Mouse (Mus musculus) spleen, embryonic (tissue): Measurements from ENCODE around the gene Krtdap.
"Not testable (repeated sequence)": the region's sequence is repeated elsewhere in the genome, so short reads cannot be mapped to it uniquely, and the experiment has no call there.

ENCODE experiments used
- CTCF ChIA-PET: fragments of 350-600 bp; sonication (Branson Sonifier 250); formaldehyde crosslinking; loops from one replicate; lab custom pipeline; 2022; lab: Charles Lee

The Krtdap gene

DNA sequence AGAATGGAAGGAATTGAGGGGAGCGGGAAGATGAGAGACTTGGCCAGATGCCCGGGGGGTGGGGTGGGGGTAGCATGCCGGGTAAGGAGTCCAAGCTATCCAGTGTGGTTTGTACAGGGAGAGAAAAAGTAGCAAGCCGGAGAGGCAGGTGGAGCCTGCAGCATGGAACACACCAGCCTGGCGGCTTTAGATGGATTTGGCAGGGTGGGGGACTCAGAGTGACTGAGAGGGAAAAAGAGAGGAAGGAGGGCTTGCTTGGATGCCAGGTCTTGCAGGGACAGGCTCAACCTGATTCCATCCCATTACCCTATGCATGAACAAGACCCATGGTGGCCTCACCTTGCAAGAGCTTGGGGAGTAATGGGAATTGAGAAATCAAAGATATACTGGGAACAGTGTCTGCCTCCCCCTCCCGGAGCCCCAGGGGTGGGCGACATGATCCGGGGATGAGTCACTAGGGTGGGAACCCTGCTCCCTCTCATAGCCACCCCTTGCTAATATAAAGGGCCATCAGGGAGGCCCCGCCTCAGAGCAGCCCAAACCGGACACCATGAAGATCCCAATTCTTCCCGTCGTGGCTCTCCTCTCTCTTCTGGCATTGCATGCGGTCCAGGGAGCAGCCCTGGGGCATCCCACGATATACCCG lies at the start of gene Krtdap:
Gene Krtdap, plus strand, starts transcription at position 520 of the 646 bp plus-strand sequence.
- CTCF ChIA-PET: no interaction called here

DNA sequence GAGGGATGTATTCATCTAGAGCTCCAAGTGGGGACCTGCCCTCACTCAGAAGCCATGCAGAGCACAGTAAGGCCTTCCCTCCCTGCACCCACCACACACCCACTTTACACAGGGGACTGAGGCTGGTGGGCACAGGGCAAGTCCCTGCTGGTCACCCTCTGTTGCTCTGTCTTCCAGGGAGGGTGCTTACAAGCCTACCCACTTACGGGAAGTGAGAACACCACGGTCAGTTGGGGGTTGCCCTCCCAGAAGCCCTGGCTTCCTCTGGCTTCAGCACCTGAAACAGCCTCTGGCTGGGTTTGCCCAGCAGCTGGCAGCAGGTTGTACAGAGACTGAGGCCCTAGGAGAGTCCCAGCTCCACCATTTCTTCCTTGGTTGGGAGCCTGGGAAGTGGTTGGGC lies 45.1 kb upstream of the Krtdap start:
- CTCF ChIA-PET: not testable (repeated sequence)

DNA sequence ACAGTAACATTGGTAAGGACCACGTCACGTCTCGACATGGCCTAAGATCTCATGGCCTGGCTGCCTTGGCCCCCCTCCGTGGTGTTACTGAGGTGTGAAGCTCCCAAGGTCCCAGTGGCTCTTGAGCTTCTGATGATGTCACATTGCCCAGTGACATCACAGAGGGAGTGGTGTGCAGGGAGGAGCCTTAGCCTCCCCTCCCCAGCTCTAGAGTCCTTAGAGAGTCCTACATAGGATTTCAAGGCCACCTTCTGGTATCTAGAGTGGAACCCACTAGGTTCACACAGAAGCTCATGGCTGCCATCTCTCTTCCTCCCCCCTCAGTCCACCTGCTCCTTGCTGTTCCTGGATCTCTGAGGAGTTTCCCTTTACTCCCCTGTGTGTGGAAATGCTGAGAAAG lies 44.1 kb upstream of the Krtdap start, which contains the start of gene Gapdhs:
Gene Gapdhs, minus strand, starts transcription at position 65 of the 400 bp plus-strand sequence.
- CTCF ChIA-PET: not testable (repeated sequence)

DNA sequence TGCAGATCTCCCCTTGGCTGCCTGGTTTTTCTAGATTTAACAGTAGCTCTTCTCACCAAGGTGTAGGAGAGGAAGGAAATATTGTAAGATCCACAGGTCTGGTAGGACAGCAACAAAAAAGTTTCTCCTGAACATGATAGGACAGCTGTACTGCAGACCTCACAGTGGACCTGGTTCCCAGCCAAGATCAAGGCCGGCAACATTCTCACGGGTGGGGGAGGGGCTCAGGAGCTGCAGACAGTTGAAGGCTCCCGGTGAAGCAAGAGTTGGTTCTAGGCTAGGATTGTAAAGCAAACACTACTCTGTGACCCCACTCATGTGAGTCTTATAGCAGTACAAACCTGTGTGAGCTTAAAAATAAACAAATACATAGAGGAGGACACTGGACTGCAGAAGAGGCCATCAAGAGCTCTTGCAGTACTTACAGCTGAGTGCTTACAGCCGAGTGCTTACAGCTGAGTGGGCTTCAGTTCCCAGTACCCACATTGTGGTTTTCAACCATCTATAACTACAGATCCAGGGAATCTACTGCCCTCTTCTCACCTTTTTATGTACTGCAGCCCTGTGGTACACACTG lies 43.6 kb upstream of the Krtdap start:
- CTCF ChIA-PET: no interaction called here

DNA sequence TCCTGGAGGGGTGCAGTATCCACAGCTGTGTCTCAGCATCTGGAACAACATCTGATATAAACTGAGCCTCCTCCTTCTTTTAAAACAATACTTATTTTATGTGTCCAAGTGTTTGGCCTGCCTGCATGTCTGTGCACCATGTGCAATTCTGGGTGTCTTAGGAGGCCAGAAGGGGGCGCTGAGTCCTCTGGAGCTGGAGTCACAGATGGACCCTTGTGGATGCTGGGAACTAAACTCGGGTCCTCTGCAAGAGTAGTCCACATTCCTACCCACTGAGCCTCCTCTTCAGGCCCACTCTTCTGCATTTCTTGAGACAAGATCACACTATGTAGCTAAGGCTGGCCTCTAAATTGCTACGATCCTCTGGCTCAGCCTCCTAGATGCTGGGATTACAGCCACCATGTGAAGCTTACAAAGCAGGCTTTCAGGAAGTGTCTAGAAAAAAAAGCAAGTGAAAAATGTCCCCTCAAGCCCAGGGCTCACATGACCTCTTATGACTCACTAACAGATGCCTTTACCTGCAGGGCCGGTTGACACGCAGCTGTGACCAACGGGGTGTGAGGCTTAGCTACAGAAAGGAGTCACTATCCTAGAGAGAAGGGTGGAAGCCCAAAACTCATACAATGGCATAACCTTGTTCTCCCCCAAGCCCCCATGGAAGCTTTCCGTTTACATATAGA lies 40.0 kb upstream of the Krtdap start:
- CTCF ChIA-PET: no interaction called here

DNA sequence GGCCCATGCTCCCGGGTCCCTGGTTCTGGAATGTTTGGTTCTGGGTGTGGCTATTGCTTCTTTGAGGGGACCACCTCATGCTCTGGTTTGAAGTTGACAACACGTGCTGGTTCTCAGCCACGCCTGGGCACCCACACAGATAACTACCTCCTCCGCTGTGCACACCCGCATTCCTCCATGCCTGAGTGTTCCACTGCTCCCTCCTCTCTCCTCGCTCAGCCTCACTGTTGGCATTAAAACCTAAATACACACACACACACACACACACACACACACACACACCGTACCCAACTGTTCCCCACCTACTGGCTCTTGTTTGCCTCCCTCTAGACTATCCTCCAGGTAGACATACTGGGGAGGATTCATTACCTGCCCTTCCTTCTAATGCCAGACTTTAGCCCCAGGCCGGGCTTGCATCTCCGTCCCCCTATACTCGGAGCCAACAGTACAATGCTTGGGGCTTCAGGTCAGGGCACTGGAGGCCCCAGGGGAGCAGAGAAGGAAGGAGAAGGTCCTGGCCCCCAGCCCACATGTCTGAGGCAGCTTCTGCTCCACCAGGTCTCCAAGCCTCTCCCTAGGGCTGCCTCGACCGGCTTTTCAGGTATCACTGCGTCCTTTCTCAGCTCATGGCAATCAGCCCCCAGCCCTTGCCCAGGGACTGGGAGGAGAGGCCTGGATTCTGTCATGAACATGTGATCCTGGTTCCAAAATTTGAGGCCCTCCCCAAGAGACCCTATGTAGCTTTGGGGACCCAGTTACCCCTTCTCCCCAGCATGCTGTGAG lies 37.7 kb upstream of the Krtdap start:
- CTCF ChIA-PET: interaction anchor here (0.6 kb wide), 1 partner anchor 695 kb away, joined by 5 read pairs; no protein-coding TSS in a partner anchor

DNA sequence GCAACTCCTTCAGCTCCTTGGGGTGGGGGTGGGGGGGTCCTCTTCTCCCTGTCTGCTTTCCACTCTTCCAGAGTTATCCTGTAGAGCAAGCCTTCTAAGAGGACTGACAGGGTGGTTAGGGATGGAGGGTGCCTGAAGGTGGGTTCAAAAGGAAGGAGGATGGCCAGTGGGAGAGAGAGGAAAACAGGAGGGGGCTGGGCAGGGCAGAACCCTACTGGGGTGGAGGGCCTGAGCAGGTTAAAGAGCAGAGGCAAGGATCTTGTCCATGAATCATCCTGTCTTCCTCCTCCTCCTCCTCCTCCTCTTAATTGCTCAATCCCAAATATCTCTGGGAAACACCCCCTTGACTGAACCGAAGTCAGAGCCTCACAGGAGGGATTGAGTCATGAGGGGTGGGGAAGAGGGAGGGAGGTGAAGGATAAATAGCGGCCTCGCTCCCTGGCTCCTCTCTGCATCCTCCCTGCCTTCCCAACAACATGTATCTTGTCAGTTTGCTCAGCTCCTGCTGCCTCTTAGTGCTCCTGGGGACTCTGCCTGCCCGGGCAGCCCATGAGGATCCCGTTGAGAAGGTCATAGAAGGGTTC lies 36.5 kb upstream of the Krtdap start, which contains the start of gene Sbsn:
Gene Sbsn, plus strand, starts transcription at position 386 of the 584 bp plus-strand sequence.
- CTCF ChIA-PET: interaction anchor here (0.6 kb wide), 1 partner anchor 109 kb away, joined by 5 read pairs; no protein-coding TSS in a partner anchor

DNA sequence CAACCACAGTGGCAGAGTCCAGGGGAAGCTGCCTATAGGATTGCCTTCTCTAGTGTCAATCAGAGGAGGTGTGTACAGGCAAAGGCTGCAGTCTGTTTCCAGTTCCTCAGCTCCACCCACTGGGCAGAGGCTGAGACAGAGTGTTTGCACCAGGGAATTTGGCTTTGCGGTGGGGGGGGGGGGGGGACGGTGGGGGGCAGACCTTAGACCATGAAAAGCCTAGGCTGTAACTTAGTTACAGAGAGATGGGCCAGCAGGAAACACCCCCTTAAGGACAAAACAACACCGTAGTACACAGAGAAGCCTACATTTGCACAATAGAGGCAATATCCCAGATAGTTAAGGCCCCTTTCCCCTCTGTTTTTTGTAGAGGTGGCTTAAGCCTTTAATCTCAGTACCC lies 30.7 kb upstream of the Krtdap start:
- CTCF ChIA-PET: no interaction called here

DNA sequence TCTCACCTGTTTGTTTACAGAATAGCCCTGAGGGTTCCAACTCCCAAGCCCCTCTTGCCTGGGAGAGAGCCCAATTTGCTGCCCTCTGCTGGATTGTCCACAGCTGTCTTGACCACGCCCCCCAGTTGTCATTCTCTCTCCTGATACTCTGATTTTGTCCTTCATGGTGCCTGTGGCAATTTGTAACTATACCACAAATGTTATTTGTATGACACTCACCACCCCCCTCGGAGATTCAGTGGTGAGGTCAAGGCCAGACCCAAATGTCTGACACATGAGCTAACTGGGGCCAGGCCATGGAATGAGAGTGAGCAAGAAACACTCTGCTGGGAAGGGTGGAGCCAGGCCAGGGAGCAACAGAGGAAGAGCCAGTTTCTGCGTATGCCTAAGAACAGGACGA lies 28.8 kb upstream of the Krtdap start:
- CTCF ChIA-PET: interaction anchor here (0.7 kb wide), 1 partner anchor 22 kb away, joined by 8 read pairs; no protein-coding TSS in a partner anchor

DNA sequence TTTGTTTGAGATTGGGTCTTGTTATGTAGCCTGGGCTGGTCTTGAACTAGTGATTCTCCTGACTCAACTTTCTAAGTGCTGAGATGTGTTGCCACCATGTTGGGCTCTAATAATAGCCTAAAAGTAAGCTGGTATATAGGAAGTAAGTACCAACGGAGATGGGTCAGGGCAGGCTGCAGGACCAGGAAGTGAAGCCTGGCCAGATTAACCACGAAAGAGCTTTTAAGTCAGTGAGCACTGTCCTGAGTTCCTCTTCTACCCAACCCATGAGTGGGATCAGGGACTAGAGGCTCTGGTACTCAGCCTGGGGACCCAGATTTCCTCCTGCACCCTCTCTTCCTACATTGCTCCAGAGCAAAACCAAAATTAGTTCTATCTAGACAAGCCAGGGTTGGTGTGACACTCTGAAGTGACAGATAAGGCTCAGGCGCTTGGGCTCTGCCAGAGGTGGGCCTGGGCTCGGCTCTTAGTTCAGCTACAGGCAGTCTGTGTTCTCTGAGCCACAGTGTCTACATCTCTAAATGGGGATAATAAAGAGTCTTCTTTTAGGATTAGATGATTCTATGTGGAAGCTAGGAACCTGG lies 25.8 kb upstream of the Krtdap start:
- CTCF ChIA-PET: no interaction called here

DNA sequence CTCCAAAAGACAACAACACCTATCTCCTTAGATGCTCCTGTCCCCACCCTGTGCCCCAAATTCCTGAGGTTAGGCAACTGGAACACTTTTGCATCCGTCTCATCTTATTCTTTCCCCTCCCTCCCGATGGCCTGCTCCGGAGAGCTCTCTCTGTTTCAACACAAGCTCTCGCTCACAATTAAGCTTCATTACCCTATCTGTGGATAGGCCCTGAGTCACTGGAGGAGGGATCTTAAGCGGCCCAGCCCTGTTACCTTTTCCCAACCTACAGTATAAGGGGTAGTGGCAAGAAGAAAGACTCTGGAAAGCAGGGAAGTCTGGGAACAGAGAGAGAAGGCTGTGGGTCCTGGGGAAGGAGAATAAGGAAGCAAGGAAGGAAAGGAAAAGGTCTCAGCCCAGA lies 24.2 kb upstream of the Krtdap start, which contains the start of gene Dmkn:
Gene Dmkn, plus strand, starts transcription at position 301 of the 400 bp plus-strand sequence.
- CTCF ChIA-PET: interaction anchor here (0.5 kb wide), 1 partner anchor 13 kb away, joined by 7 read pairs; no protein-coding TSS in a partner anchor

DNA sequence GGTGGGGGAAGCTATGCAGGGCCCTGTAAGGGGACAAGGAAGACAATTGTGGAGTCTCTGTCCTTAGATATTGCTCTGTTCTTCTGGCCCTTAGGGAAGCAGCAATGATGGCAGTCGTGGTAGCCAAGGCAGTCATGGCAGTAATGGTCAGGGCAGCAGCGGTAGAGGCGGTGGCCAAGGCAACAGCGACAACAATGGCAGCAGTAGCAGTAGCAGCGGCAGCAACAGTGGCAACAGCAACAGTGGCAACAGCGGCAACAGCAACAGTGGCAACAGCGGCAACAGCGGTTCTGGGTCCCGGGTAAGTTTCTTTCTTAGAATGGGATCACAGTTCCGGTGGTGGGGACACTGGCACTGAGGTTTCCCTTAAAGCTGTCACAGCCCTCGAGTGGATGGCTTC lies 22.5 kb upstream of the Krtdap start:
- CTCF ChIA-PET: no interaction called here

DNA sequence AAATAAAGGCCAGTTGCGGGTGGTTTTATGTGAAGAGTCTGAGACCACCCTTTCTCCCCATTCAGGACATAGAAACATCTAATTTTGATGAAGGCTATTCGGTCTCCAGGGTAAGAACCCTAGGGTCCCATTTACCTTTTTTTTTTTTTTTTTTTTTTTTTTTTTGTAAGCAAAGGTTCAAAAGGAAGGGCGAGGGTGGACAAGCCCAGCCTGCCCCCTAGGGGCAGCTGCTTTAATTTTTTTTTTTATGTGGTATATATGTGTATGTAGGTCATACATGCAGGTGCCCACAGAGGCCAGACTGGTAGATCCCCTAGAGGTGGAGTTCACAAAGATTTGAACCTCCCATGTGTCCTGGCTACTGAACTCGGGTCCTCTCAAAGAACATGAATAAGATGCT lies 21.3 kb upstream of the Krtdap start:
- CTCF ChIA-PET: interaction anchor here (0.6 to 0.7 kb wide), 2 partner anchors 117 to 140 kb away, joined by 3 to 5 read pairs; no protein-coding TSS in a partner anchor

DNA sequence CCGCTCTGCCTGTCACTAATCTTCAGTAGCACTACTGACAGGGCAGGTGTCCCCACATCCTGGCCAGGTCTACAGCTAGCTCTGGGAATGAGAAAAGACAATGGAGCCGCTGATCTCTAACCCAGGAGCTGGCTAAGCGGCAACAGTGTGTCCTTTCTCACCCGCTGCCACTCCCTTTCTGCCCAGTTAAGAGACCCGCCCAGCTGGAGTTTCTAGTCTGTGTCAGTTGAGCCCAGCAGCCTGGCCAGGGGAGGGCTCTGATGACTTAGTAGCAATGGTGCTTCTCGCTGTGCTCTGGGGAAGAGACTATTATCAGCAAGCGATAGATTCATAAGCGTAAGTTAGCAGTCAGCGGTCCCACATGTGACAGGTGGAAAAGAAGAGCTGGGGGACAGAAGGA lies 18.5 kb upstream of the Krtdap start:
- CTCF ChIA-PET: no interaction called here

DNA sequence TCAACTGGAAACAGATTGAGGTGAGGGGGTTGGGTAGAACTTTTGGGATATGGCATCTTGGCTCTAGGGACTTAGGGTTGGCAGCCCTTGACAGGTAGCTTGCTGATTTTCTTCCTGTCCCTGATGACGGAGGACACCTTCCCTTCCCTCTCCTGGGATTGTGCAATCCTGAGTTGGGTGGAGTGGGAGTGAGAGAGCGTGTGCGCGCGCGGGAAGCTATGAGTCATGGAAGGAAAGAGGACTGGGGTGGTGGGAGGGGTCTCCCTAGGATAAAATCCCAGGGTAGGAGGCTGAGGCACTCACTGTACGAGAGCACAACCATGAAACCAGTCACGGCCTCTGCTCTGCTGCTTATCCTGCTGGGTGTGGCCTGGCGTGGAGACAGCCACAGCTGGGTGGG lies 11.6 kb upstream of the Krtdap start:
- CTCF ChIA-PET: interaction anchor here (0.7 kb wide), 1 partner anchor 13 kb away, joined by 7 read pairs; the partner anchor contains the start of gene Dmkn

DNA sequence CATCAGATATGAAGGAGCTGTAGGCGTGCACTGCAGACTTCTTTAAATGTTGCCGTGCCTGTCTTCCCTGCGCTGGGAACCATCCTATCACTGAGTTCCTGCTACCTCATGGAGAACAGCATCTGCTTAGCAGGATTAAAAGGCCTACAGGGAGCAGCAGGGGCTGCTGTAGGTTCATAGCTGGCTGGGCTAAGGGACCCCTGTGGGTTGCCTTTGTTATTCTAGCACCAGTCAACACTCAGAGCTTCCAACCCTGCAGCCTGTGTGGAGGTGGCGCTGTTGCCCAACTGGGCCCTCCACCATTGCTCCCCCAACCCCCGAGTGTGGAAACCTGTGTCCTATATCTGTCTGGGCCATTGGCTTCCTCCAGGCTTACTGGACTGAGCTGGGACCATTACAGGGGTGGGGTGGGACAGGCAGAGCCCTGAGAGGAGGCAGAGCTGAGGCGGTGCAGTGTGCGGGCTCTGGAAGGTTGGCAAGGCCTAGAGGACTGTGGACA lies 10.6 kb upstream of the Krtdap start:
- CTCF ChIA-PET: no interaction called here

DNA sequence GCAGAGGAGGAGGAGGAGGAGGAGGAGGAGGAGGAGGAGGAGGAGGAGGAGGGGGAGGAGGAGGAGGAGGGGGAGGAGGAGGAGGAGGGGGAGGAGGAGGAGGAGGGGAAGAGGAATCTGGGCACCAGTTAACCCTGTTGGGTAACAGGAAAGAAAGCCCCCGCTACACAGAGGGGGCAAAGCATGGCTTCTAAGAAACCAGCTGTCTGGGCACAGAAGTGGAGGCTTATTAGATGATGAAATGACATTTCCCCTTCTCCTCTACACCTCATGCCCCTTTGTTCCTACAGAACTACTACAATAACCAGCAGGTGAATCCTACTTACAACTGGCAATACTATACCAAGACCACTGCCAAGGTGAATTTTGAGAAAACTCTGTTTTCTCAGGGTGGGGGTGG lies 9.8 kb upstream of the Krtdap start:
- CTCF ChIA-PET: no interaction called here

DNA sequence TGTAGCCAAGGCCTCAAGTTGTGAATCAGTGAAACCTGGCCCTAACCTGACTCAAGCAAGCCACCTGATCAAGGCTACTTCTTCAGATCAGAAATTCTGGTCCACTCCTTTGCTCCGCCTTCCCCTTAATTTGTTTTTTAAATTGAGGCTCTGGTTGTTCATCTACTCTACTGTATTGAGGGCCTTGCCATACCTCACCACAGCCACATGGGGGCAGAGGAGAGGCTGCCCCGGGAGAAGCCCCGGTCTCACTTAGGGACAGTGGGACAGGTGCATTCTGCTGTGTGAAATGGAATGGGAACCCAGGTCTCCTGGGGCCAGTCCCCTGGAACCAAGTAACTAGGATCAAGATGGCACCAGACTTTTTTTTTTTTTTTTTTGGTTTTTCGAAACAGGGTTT lies 5.9 kb upstream of the Krtdap start:
- CTCF ChIA-PET: interaction anchor here (0.6 kb wide), 2 partner anchors 36 to 319 kb away, joined by 3 to 4 read pairs; no protein-coding TSS in a partner anchor

DNA sequence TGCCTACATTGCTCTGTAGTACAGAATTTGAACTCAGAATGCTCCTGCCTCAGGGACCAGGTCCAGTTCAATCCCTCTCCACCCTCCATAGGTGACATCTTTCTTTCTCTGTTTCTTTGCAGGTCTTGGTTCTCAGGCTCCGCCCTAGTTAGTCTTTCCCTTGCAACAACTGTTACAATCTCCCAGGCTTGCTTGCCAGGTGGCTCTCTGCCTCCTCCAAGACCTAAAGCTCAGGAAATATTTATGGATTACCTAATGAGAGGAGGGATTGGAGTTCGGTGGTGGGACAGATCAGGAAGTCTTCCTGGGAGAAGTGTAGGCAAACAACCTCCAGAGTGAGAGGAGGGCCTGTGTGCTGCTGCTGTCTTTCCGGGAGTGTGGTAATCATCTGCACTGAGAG lies 5.0 kb upstream of the Krtdap start:
- CTCF ChIA-PET: interaction anchor here (0.6 kb wide), 2 partner anchors 35 to 318 kb away, joined by 3 to 4 read pairs; no protein-coding TSS in a partner anchor

DNA sequence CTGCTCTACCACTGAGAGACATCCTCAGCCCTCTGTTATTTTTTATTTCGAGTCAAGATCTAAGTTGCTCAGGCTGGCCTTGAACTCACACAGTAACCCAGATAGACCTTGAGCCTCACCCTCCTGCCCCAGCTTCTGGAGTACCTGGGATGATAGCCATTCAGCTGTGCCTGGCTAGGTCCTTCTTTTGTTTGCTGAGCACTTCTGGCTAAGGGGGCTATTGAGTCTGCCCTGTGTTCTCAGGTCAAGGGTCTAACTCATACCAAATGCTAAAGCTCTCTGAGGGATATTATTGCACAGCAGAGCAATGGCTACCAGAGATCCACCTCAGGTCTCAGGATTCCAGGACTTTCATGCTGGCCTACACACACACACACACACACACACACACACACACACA lies 2.5 kb upstream of the Krtdap start:
- CTCF ChIA-PET: no interaction called here
